Mouse (Mus musculus) G1E (cell line): ENCODE data around the gene Nkrf.

Experiments
- CTCF ChIP-seq: IDR thresholded peaks from 2 replicates; pipeline ENCODE4 v1.5.1; 2012; ENCODE audit warnings: low read depth, low read length, inconsistent platforms, mixed read lengths
- POLR2AphosphoS5 ChIP-seq: IDR thresholded peaks from 2 replicates; pipeline ENCODE4 v1.6.1; 2012; ENCODE audit warnings: low read depth, low read length, inconsistent platforms; ENCODE audit not compliant: insufficient replicate concordance
- TAL1 ChIP-seq: conservative IDR thresholded peaks from 2 replicates; pipeline ENCODE4 v1.6.1; 2012; ENCODE audit warnings: low read depth, low read length, inconsistent platforms, mixed read lengths

DNA sequence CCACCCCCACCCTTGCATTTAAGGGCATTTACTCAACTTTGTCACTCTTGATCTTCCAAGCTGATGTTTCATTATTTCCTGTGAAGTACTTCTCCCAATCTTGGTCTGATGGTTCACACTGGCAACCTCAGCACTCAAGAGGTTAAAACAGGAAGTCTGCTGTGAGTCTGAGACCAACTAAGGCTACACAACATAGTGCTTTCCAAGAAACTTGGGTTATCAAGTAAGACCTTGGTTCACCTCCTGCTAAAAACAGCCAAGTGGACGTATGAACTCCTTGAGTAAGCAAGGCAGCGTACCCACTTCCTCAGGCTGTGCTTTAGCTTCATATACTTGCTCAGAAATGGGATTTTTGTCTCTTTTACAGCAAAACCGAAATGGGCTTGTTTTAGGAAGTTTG, 32.3 kb downstream of the Nkrf start:
- TF ChIP-seq CTCF (no peak), POLR2AphosphoS5 (no peak), TAL1 (no peak)
